Mouse (Mus musculus) frontal cortex, adult 2 months (tissue): ENCODE data around the gene Frmd6. TPM values are rescaled to one million over a fixed set of nuclear protein-coding genes. Genes with fewer than 3 reads are reported as not detected.

Source experiments
- DNase-seq, 2 experiments: peaks; one replicate each; pipeline ENCODE4 v3.0.0; 2022; ENCODE audit warnings: low spot score in 1 of 2; ENCODE audit errors: extremely low spot score in 1 of 2
- polyA plus RNA-seq: library from polyadenylated mRNA; depleted of rRNA; stranded (reverse); fragments of >200 nt; gene quantifications from 2 replicates; pipeline ENCODE4 v1.2.3, GENCODE M21; 2012

Frmd6 gene
- polyA plus RNA-seq, 1 experiment: 22.8 TPM

GRCm38 (mm10) chr12:70849517-70850291, 24.4 kb downstream of the Frmd6 start:
- no peak for DNase-seq

GRCm38 (mm10) chr12:70851342-70851960, 26.1 kb downstream of the Frmd6 start:
- no peak for DNase-seq

- DNase-seq: peak; percentile 25 to 57
These were observed 27.7 kb downstream of the Frmd6 start for GRCm38 (mm10) chr12:70853026-70853425.

GRCm38 (mm10) chr12:70855678-70856077, 30.4 kb downstream of the Frmd6 start:
- DNase-seq: no peak

GRCm38 (mm10) chr12:70856776-70857175, 31.5 kb downstream of the Frmd6 start:
- DNase-seq: no peak

- DNase-seq: no peak
These were observed 38.0 kb downstream of the Frmd6 start for GRCm38 (mm10) chr12:70863281-70863680.

- DNase-seq: no peak
These were observed 42.5 kb downstream of the Frmd6 start for GRCm38 (mm10) chr12:70867780-70868179.

- no peak for DNase-seq
These were observed 43.1 kb downstream of the Frmd6 start for GRCm38 (mm10) chr12:70868190-70868987.

GRCm38 (mm10) chr12:70868988-70869291, 43.6 kb downstream of the Frmd6 start:
- no peak for DNase-seq

GRCm38 (mm10) chr12:70873544-70873943, 48.2 kb downstream of the Frmd6 start:
- DNase-seq: no peak

- DNase-seq: peak in 1 of 2 experiments; percentile 34
These were observed 51.1 kb downstream of the Frmd6 start for GRCm38 (mm10) chr12:70876270-70876998.

GRCm38 (mm10) chr12:70877926-70878710, 52.8 kb downstream of the Frmd6 start:
- DNase-seq: peak in 1 of 2 experiments; percentile 49

- DNase-seq: no peak
These were observed 55.2 kb downstream of the Frmd6 start for GRCm38 (mm10) chr12:70880396-70880975.

GRCm38 (mm10) chr12:70881340-70881739, 56.0 kb downstream of the Frmd6 start:
- DNase-seq: no peak

GRCm38 (mm10) chr12:70881854-70882253, 56.5 kb downstream of the Frmd6 start:
- peak; percentile 58 to 81 for DNase-seq

GRCm38 (mm10) chr12:70883141-70883540, 57.8 kb downstream of the Frmd6 start:
- DNase-seq: no peak

GRCm38 (mm10) chr12:70884113-70884512, 58.8 kb downstream of the Frmd6 start:
- no peak for DNase-seq

GRCm38 (mm10) chr12:70884973-70885372, 59.7 kb downstream of the Frmd6 start:
- no peak for DNase-seq

- no peak for DNase-seq
These were observed 60.3 kb downstream of the Frmd6 start for GRCm38 (mm10) chr12:70885576-70885975.

GRCm38 (mm10) chr12:70890405-70890804, 65.1 kb downstream of the Frmd6 start:
- no peak for DNase-seq
